Mouse (Mus musculus) heart, postnatal 0 days (tissue): Measurements from ENCODE around the gene Spaca5.

Source experiments
- CTCF ChIP-seq: IDR thresholded peaks from 2 replicates; pipeline ENCODE4 v1.5.1; 2016; ENCODE audit warnings: antibody characterized with exemption, control low read depth, low read depth
- EP300 ChIP-seq: IDR thresholded peaks from 2 replicates; pipeline ENCODE4 v1.6.1; 2016; ENCODE audit warnings: antibody characterized with exemption, low read depth

DNA sequence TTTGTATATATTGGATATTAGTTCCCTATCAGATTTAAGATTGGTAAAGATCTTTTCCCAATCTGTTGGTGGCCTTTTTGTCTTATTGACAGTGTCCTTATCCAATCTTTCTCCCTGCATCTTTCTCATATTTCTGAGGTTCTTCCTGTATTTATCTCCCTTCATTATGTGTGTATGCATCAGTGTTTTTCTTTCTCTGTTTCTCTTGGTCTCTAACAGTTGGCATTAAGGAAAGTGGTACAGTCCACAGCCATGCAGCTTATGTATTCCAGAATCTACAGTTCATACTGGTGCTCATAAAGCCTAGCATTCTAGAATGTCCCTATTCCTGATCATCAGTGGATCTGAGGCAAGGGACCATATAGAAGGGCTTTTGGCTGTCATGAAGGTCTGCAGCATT is at the start of gene Spaca5:
- TF ChIP-seq CTCF (no peak), EP300 (no peak)
